Mouse (Mus musculus) right cerebral cortex, adult 2 months (tissue): ENCODE data around the gene Cul7.

ENCODE experiments used
- DNase-seq, 2 experiments: peaks; one replicate each; pipeline ENCODE4 v3.0.0; 2021 to 2022; ENCODE audit warnings: low spot score in 2 of 2

The Cul7 gene

GRCm38 (mm10) chr17:46650232-46651031 lies at the start of gene Cul7:
Cul7 (plus strand) TSS chr17:46650337.
- DNase-seq, result peak; percentile 87 to 89

GRCm38 (mm10) chr17:46600569-46600968 lies 49.6 kb upstream of the Cul7 start:
- no peak for DNase-seq

GRCm38 (mm10) chr17:46602212-46602611 lies 47.9 kb upstream of the Cul7 start:
- DNase-seq, result no peak

DNA sequence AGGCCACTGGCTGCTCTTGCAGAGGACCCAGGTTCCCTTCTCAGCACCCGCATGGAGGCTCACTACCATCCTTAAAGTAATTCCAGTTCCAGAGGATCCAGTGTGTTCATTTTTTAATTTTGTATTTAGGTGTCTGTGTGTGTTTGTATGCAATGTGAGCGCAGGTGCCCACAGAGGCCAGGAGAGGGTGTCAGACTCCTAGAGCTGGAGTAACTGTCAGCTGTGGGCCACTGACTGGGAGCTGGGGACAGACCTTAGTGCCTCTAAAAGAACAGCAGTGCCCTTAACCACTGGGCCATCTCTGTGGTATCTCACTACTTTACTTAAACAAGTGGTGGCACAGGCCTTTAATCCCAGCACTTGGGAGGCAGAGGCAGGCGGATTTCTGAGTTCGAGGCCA lies 46.9 kb upstream of the Cul7 start:
- DNase-seq, result no peak

- DNase-seq, result no peak
Observed at GRCm38 (mm10) chr17:46605126-46605525, 45.0 kb upstream of the Cul7 start.

GRCm38 (mm10) chr17:46605987-46606386 lies 44.1 kb upstream of the Cul7 start:
- DNase-seq, result peak; percentile 31 to 56

- DNase-seq, result no peak
Observed at GRCm38 (mm10) chr17:46609721-46610514, 40.2 kb upstream of the Cul7 start.

- no peak for DNase-seq
Observed at GRCm38 (mm10) chr17:46611316-46611715, 38.8 kb upstream of the Cul7 start.

- no peak for DNase-seq
Observed at GRCm38 (mm10) chr17:46612189-46612588, 37.9 kb upstream of the Cul7 start.

DNA sequence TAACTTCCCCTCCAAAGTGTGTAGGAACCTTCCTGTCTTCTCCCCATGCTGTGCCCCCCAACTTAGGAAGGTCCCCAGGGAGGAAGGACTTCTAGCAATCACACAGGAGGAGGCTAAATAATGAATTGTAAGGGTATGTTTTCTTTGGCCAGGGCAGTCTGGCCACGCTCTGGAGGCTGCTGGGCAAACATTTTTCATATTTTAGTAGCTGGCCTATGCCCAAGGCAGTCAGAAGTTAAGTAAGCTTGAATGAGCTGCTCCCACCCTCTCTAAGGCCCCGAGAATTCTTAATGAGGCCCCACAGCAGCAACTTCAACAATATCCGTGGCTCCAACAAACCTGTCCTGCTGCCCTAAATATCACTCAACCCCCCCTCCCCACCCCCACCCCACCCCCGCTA lies 37.3 kb upstream of the Cul7 start:
- DNase-seq, result no peak

- DNase-seq, result no peak
Observed at GRCm38 (mm10) chr17:46613229-46613628, 36.9 kb upstream of the Cul7 start.

DNA sequence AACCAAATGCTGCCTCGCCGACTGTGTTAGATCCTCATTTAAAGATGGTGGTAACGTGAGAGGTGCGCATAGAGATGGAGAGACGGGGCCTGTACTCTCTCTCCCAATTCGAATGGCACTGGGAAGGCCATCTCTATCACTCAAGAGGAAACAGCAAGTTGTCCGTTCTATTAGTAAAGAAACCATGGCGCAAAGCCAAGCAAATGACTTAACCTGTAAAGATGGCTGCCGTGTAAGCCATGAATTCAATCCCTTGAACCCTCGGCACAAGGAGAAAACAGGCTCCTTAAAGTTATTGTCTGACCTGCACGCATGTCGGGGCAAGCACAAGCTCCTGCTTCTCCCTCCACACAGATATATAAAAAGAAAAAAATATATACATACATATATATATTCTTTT lies 32.3 kb upstream of the Cul7 start:
- no peak for DNase-seq

DNA sequence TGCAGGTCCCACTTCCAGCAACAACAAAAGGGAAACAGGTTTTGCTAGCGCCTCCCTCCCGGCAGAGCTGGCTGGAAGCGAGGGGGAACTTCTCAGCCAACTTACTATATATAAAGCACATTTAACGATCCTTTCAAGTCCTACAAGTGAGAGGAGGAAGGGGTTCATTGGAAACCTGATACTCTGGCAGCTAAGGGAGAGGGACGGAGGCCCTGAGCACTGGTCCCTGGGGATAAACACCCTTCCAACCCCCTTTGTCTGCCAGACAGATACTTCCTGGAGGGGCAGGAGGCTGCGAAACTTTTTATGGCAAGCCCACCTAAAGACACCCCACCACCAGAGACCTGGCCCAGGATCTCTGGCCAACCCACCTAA lies 31.8 kb upstream of the Cul7 start:
- no peak for DNase-seq

DNA sequence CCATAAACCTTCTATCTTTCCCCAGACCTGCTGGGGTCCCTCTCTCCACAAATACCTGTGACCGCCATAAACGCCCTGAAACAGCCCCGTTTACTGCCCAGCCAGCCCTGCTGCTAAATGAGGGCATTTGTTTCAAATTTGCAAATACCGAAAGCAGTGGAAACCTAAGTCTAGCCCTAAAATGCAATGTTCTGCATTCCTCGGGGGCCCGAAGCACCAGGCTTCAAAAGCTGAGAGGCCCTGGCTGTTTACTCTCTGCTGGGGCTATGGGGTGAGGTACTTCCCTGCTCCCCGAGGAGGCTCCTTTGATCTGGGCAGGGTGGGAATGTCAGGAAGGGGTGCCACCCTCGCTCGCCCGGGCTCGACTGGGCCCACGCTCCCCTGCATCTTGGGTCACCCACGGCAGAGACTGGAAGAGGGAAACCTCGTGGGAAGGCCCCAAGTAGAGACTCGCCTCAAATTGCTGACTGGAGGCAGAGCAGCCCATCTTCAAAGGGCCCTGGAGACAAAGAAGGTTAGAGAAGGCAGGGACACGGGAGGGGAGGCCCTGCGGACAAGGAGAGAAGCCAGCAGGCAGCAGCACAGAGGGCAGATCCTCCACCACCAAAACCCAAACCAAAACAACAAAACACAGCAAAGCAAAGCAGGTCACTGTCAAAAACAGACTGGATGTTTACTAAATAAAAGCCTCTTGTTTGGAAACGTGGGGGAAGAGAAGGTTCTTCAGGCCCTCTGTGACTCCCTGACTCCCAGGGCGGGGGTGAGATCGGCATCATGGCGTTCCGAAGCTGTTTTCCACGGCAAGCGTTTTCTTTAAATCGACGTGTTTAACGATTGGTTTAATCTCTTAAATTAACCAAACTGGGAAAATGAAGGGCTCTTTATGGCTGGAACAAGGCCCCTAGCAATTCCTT lies 31.1 kb upstream of the Cul7 start:
- no peak for DNase-seq

GRCm38 (mm10) chr17:46619683-46620357 lies 30.3 kb upstream of the Cul7 start:
- no peak for DNase-seq

DNA sequence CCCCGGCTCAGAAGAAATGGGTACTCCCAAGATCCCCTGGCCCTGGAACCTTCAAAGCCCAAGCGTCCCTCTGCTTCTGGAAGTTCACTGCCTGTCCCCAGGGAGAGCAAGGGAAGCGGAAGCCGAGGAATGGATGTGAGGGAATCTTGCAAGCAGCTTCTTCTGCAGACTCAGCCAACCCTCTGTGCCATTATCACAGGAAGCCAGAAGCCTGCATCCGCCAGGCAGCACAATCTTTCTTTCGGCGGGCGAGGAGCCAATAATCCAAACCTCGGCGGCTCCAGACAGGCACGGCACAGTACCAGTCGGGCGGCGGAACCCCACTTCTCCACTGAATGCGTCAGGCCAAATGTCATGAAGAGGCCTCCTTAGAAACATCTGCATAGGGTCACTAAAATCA lies 28.8 kb upstream of the Cul7 start:
- peak; percentile 58 to 59 for DNase-seq

GRCm38 (mm10) chr17:46622269-46622668 lies 27.9 kb upstream of the Cul7 start:
- DNase-seq, result no peak

DNA sequence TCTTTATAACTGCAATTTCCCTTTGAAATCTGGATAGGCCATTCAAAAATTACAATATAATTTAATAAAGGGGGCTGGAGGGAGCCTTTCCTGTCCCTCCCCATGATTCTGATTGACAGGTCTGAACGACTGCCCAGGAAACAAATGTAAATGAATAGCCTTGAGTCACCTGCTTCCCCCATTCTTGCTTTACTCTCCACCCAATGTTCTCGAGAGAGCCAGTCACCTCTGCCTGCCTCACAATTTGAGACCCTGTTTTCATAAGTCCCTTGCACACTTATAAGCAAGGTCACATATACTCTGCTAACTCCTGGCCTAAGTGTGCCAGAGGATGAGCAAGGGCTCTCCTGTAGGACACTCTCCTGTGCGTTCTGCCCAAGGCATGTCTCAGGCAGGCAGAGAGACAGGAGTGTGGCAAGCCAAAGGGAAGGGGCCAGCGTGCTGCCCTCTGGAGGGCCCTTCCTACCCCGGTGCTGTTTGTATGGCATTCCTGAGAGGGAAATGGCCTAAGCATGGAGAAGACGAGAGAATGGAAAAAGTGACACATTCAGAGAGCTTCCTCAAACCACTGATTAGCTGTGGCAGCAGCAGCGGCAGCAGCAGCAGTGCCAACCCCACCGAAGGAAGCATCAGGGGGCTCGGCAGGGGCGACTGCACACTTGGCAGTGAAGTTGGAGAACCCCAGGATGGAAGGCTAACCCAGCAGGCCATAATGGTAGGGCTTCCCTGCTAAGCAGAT lies 26.1 kb upstream of the Cul7 start:
- DNase-seq, result no peak

DNA sequence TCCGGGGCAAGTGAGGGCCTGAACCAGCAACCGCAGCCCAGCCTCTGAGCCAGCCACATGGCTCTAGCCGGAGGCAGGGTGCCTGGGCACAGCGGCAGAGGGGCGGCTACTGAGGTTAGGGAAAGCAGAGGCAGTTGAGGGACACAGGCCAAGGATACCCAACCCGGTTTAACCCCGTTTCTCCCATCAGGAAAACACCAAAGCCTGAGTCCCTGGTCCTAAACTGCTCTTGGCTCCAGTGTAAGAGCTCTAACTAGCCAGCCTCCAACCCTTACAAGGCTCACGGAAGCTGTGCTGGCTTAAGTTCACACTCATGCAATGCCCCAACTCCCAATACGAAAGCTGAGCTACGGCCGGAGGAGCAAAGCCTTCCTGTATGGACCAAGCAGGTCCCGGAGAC lies 25.5 kb upstream of the Cul7 start:
- no peak for DNase-seq

DNA sequence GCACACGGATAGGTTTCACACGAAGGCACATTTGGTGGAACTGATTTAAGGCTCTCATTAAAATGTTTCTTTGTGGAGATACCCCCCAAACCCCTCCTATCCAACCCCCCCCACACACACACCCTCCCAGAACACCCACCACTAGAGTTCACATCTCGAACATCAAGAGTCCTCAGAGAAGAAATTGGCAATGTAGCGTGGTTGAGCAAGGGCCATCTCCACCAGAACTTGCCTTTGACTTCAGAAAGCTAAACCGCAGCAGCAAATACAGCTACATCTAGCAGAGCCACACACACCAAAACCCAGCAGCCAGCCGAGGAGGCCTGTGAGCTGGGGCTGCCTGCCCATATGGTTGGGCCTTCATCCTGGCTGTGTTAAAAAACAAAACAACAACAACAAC lies 22.7 kb upstream of the Cul7 start:
- no peak for DNase-seq

DNA sequence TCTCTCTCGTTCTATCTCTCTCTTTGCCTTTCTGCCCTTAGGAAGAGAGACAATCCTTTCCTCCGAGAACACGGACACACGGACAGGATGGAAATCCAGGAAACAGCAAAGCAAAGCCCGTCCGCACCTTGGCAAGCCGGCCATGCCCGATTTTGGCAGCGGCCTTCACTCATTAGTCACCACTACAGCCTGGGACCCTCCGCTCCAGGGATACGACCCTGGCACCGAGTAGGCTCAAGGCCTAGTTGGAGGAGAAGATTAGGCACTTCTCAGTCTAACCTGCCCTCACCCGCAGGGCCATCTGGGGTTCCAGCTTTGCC lies 21.7 kb upstream of the Cul7 start:
- no peak for DNase-seq
